Mouse (Mus musculus) stomach, embryonic 16.5 days (tissue): ENCODE results near the gene Foxi3. TPM values are rescaled to one million over a fixed set of nuclear protein-coding genes. Genes with fewer than 3 reads are reported as not detected.
A peak's percentile ranks its signal among the peaks of the same experiment; 100 is the strongest.

Experiments used
- ATAC-seq: fragments of 200-750 bp; cut with Nextera tagmentation; 2 replicates; pipeline ENCODE4 v1.8.0; 2017; ENCODE audit warnings: moderate number of reproducible peaks, moderate TSS enrichment; ENCODE audit not compliant: insufficient read depth, low FRiP score
- H3K27ac ChIP-seq: fragments of 300-500 bp; sonication (generic); 2 replicates; pipeline ENCODE4 v1.5.1; 2014; ENCODE audit warnings: low read length
- H3K27me3 ChIP-seq: fragments of 300-500 bp; sonication (generic); 2 replicates; pipeline ENCODE4 v1.6.1; 2014; ENCODE audit warnings: low read length, control low read depth, mixed read lengths; ENCODE audit not compliant: control insufficient read depth, insufficient read depth
- H3K36me3 ChIP-seq: fragments of 300-500 bp; sonication (generic); 2 replicates; pipeline ENCODE4 v1.6.1; 2014; ENCODE audit warnings: low read length; ENCODE audit not compliant: control insufficient read depth, insufficient read depth
- H3K4me1 ChIP-seq: fragments of 300-500 bp; sonication (generic); 2 replicates; pipeline ENCODE4 v1.6.1; 2014; ENCODE audit warnings: low read length, control low read depth, mixed read lengths; ENCODE audit not compliant: control insufficient read depth, insufficient read depth
- H3K4me2 ChIP-seq: fragments of 300-500 bp; sonication (generic); 2 replicates; pipeline ENCODE4 v1.6.1; 2014; ENCODE audit warnings: low read depth, low read length, mixed read lengths
- H3K4me3 ChIP-seq: fragments of 300-500 bp; sonication (generic); replicated peaks from 2 replicates; pipeline ENCODE4 v1.5.1; 2014; ENCODE audit warnings: mild to moderate bottlenecking, low read length
- H3K9ac ChIP-seq: fragments of 300-500 bp; sonication (generic); 2 replicates; pipeline ENCODE4 v1.6.1; 2014; ENCODE audit warnings: low read length
- H3K9me3 ChIP-seq: fragments of 300-500 bp; sonication (generic); replicated peaks from 2 replicates; pipeline ENCODE4 v1.6.1; 2016; ENCODE audit warnings: low read length, control low read depth; ENCODE audit not compliant: control insufficient read depth
- WGBS: fragments of 180-500 bp; shearing (Covaris S2); extraction: QIAGEN DNeasy Blood & Tissue Kit; methylation state at CpG from one replicate; pipeline ENCODE4 v1.1.7; 2014; 5-methylcytosine and 5-hydroxymethylcytosine counted together
- polyA plus RNA-seq: library from polyadenylated mRNA; unstranded; fragments of >200 nt; fragmentation: Nextera tagmentation; extraction: Ambion mirVana; gene quantifications from 2 replicates; pipeline ENCODE4 v1.2.1, GENCODE M21; 2015

The Foxi3 gene
- polyA plus RNA-seq = not detected in 2 replicates

DNA sequence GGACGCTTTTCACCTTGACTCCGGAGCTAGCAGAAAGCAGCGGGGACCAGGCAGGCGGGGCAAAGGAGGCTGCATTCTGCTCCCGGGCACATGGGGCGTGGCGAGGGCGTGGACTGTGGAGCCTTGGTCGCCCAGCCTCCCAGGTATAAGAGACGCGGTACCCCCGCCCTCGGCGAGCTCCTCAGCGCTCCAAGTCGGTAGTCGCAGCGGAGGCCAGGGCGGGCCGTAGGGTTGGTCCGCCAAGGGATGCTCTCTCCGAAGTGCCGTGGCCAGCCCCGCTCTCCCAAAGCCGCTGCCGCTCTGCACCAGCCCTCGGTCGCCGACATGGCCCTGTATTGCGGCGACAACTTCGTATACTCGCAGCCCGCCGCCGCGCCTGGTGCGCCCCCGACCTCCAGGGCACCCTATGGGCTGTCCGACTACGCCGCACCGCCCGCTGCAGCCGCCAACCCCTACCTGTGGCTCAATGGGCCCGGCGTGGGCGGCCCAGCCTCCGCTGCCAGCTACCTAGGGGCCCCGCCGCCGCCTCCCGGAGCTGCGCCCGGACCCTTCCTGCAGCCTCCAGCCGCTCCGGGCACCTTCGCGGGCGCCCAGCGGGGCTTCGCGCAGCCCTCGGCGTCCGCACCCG lies at the start of gene Foxi3:
Gene Foxi3 (plus strand): TSS at position 247 of the 628 bp plus-strand sequence.
- H3K4me2 ChIP-seq = peak within 1 kb of the TSS; percentile 68
- H3K36me3 ChIP-seq = no peaks in the 10 kb centered on the region
- WGBS = under 1% methylated on average over 66 of the region's 67 CpGs
- H3K27me3 ChIP-seq = peaks cover 67% of the 10 kb centered on the region
- peak within 1 kb of the TSS; percentile 40 for H3K4me3 ChIP-seq
- peak; percentile 69; the same call in 1 of the 2 replicates for ATAC-seq
- peaks cover 8% of the 10 kb centered on the region for H3K4me1 ChIP-seq
- no peak within 1 kb of the TSS for H3K27ac ChIP-seq
- H3K9me3 ChIP-seq = no peaks in the 10 kb centered on the region
- no peak within 1 kb of the TSS for H3K9ac ChIP-seq

DNA sequence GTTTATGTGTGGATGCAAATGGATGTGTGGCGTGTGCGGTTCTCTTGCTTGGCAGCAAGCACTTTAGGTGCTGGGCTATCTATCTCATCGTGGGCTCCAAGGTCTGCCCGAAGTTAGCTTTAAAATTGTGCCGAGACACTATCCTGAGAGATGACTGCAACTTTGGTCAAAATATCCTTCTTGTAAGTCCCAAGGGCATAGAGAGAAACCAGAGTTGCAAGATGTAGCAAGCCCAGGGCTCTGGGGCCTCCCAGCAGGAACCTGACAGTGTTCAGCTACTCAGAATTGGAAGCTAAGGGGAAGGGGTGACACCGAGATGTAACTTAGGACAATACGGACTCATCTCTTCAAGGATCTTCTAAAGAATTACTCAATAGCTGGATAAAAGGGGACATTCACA lies 46.8 kb upstream of the Foxi3 start:
- peaks cover 6% of the 10 kb centered on the region; the same call in 1 of the 2 replicates for H3K27me3 ChIP-seq
- peaks cover 6% of the 10 kb centered on the region; the same call in 1 of the 2 replicates for H3K36me3 ChIP-seq
- H3K4me1 ChIP-seq = peaks cover 5% of the 10 kb centered on the region; the same call in 1 of the 2 replicates
- no peaks in the 10 kb centered on the region for H3K9me3 ChIP-seq
- no peak overlapping the region for H3K4me3 ChIP-seq
- WGBS = 88% methylated on average over 7 of the region's 7 CpGs
- no peak for ATAC-seq
- H3K27ac ChIP-seq = no peak overlapping the region
- no peak overlapping the region for H3K9ac ChIP-seq
- H3K4me2 ChIP-seq = no peak overlapping the region

DNA sequence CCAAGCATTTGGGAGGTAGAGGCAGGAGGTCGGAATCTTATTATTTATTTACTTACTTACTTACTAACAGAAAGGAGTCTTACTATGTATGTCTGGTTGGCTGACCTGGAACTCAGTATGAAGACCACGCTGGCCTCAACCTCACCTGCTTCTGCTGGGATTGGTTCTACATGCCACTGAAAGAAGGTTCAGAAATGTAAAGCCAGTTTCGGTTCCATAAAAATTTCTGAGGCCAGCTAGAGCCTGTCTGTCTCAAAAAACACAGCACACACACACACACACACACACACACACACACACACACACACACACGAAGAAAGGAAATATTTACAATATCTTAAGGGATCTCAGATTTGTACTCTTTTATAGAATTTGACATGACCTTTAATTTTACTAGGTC lies 46.0 kb upstream of the Foxi3 start:
- Histone ChIP-seq H3K9me3 (no peaks in the 10 kb centered on the region), H3K36me3 (peaks cover 4% of the 10 kb centered on the region; the same call in 1 of the 2 replicates), H3K4me2 (no peak overlapping the region), H3K27ac (no peak overlapping the region), H3K9ac (no peak overlapping the region), H3K4me3 (no peak overlapping the region), H3K27me3 (peaks cover 6% of the 10 kb centered on the region; the same call in 1 of the 2 replicates), H3K4me1 (peaks cover 5% of the 10 kb centered on the region; the same call in 1 of the 2 replicates)
- 66% methylated on average over 4 of the region's 4 CpGs for WGBS
- ATAC-seq = no peak

DNA sequence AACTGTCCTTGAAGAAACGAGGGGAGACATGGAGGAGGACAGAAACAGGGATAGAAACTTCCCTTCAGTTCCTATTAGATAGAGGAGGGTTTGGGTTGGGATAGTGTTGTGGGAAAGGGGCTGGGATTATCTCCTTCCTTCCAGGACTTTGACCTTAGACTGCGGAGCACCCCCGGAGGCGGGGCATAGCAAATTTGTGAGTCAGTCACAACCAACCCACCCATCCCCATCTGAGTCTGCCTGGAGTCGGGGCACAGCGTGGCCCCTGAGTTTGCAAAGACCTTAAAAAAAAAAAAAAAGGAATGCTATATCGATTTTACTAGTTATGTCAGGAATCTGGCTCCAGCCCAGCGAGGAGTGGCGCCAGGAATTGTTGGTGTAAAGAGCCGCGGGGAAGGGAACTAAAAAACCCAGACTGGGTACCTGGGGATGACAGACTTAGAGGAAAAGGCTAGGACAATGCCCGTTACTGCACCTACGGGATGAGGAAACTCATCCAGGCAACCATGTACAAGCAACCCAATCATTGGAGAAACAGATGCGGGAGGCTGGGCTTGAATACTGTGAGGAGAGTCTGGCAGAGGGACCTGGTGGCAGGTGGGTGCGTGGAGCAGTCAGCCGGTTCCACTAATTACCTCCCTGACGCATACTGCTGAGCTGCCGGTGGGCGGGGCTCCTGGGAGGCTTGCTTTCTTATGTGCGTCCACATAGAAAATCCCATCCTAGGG lies 44.5 kb upstream of the Foxi3 start:
- peaks cover 5% of the 10 kb centered on the region; the same call in 1 of the 2 replicates for H3K4me1 ChIP-seq
- peaks cover 6% of the 10 kb centered on the region; the same call in 1 of the 2 replicates for H3K27me3 ChIP-seq
- peak overlapping the region; percentile 30 for H3K4me2 ChIP-seq
- 13% methylated on average over 20 of the region's 20 CpGs for WGBS
- no peak overlapping the region for H3K9ac ChIP-seq
- H3K27ac ChIP-seq = no peak overlapping the region
- no peak overlapping the region; the same call in 1 of the 2 replicates for H3K4me3 ChIP-seq
- H3K36me3 ChIP-seq = no peaks in the 10 kb centered on the region; the same call in 1 of the 2 replicates
- ATAC-seq = 0 out of 2 replicates have a peak, but pooled peaks have one; percentile 29
- H3K9me3 ChIP-seq = no peaks in the 10 kb centered on the region

DNA sequence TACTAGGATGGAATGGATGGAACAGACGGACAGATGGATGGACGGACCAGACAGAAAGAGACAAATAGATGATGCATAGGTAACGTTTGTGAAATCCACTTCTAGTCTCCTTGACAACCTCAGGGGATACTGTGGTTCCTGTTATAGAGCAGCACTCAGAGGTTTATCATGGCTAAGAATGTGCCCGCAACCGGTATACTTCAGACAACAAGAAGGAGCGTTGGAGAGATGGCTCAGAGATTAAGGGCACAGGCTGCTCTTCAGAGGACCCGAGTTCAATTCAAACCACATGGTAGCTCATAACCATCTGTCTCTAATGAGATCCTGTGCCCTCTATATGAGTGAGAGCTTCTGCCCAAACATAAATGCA lies 44.0 kb upstream of the Foxi3 start:
- Histone ChIP-seq H3K4me2 (no peak overlapping the region), H3K4me1 (peaks cover 5% of the 10 kb centered on the region; the same call in 1 of the 2 replicates)
- 68% methylated on average over 7 of the region's 7 CpGs for WGBS

DNA sequence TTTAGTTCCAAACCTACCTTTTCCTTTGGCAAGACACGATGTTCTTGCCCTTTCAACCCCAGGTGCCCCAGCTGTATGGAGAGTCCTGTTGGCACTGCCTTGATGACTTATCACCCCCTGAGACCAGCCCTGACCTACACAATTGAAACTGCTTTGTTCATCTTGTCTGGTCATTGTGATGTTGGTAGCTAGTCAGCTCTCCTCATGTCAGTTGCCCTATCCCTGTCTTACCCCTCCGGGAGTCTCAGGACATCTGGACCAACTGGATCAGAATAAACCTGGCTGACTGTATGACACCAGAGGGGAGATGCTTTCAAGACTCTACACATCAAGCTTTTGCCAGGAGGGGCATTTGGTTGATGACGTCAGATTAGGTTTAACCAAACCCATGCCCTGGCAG lies 37.5 kb upstream of the Foxi3 start, which contains the start of gene Tex37:
Gene Tex37 (minus strand): TSS at position 101 of the 400 bp plus-strand sequence.
- H3K4me2 ChIP-seq = no peak within 1 kb of the TSS
- 0 out of 2 replicates have a peak, but pooled peaks cover 3% of the 10 kb centered on the region for H3K4me1 ChIP-seq
- H3K36me3 ChIP-seq = no peaks in the 10 kb centered on the region
- H3K4me3 ChIP-seq = no peak within 1 kb of the TSS
- no peaks in the 10 kb centered on the region for H3K9me3 ChIP-seq
- no peaks in the 10 kb centered on the region for H3K27me3 ChIP-seq
- no peak for ATAC-seq
- no peak within 1 kb of the TSS for H3K9ac ChIP-seq
- WGBS = 90% methylated on average over 3 of the region's 3 CpGs
- H3K27ac ChIP-seq = no peak within 1 kb of the TSS

More for the DNA sequence above, 44.0 kb upstream of the Foxi3 start:
- Histone ChIP-seq H3K36me3 (no peaks in the 10 kb centered on the region; the same call in 1 of the 2 replicates), H3K4me3 (no peak overlapping the region), H3K27ac (no peak overlapping the region), H3K9me3 (no peaks in the 10 kb centered on the region), H3K27me3 (peaks cover 6% of the 10 kb centered on the region; the same call in 1 of the 2 replicates), H3K9ac (no peak overlapping the region)
- no peak for ATAC-seq

DNA sequence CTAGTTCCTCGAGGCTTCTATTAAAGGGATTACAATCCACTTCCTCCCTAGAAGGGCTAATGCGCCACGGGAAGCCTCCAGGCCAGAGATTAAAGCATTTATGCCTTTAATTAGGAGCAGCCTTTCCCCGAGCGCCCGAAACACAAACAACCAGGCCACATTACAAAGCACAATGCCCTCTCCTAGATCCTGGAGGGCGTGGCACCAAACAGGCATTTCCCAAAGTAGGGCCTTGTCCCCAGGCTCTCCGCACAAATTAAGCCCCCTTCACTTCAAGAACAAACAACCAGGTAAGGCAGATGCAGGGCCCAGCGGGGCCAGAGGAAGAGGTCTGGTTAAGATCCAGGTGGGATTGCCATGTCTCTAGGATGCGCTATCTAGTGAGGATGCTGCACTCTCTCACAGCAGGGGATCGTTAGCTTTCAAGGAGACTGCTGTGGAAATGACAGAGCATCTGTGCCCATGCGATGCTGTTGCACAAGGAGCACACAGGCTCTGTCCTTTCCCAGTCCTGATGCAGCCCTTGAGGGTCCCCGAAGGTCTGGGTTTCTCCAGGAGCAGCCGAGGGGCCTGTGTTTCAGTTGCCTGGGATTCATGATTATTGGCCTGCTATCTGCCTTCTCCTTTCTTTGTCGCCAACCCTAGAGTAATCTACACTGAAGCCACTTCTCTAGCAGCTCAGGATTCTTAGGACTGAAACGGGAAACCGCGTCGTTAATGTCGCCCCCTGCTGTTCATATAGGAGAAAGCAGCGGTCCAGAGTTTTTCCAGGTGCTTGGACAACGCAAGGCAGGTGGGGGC lies 34.9 kb upstream of the Foxi3 start:
- WGBS = 7% methylated on average over 22 of the region's 22 CpGs
- no peak for ATAC-seq
- H3K36me3 ChIP-seq = no peaks in the 10 kb centered on the region
- H3K9ac ChIP-seq = peak overlapping the region; percentile 36
- H3K4me3 ChIP-seq = no peak overlapping the region
- H3K9me3 ChIP-seq = no peaks in the 10 kb centered on the region
- peak overlapping the region; percentile 36; the same call in 1 of the 2 replicates for H3K4me2 ChIP-seq
- H3K27me3 ChIP-seq = no peaks in the 10 kb centered on the region
- no peak overlapping the region for H3K27ac ChIP-seq
- H3K4me1 ChIP-seq = 0 out of 2 replicates have a peak, but pooled peaks cover 3% of the 10 kb centered on the region

DNA sequence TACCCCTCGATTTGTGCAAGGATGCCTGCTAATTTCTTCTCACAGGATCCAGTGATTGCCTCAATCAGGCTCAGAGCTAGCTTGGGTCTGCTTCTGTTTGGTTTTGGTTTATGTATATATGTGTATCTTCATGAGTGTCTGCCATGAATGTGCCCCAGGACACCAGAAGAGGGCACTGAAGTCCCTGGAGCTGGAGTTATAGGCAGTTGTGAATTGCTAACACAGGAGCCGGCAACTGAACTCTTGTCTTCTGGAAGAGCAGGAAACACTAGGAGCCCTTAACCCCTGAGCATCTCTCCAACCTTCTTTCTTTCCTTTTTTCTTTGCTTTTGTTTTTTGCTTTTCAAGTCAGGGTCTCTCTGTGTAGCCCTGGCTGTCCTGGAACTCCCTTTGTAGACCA lies 24.5 kb upstream of the Foxi3 start:
- Histone ChIP-seq H3K36me3 (no peaks in the 10 kb centered on the region), H3K9me3 (no peaks in the 10 kb centered on the region), H3K9ac (no peak overlapping the region), H3K27ac (no peak overlapping the region), H3K27me3 (no peaks in the 10 kb centered on the region), H3K4me2 (no peak overlapping the region), H3K4me3 (no peak overlapping the region), H3K4me1 (no peaks in the 10 kb centered on the region)
- ATAC-seq = no peak
- WGBS = 81% methylated on average over 2 of the region's 2 CpGs
